Mouse (Mus musculus) layer of hippocampus, postnatal 10 days (tissue): ENCODE data around the gene Asna1. TPM values are rescaled to one million over a fixed set of nuclear protein-coding genes. Genes with fewer than 3 reads are reported as not detected.

Experiments
- DNase-seq, 2 experiments: peaks; one replicate each; pipeline ENCODE4 v3.0.0; 2021; ENCODE audit warnings: low spot score in 2 of 2
- microRNA-seq, 2 experiments: library from miRNA; unstranded; fragments of <30 nt; microRNA quantifications; one replicate each; pipeline ENCODE4 v1.2.0; 2021
- total RNA-seq, 2 experiments: library from RNA; stranded (reverse); gene quantifications; 2 replicates each; pipeline ENCODE4 v1.2.3; 2021

Gene Asna1
- total RNA-seq, 2 experiments from 2014 or later: 110 to 119 TPM

- peak; percentile 93 to 95 for DNase-seq
These were observed 48.9 kb downstream of the Asna1 start for GRCm38 (mm10) chr8:84976031-84976762.

DNA sequence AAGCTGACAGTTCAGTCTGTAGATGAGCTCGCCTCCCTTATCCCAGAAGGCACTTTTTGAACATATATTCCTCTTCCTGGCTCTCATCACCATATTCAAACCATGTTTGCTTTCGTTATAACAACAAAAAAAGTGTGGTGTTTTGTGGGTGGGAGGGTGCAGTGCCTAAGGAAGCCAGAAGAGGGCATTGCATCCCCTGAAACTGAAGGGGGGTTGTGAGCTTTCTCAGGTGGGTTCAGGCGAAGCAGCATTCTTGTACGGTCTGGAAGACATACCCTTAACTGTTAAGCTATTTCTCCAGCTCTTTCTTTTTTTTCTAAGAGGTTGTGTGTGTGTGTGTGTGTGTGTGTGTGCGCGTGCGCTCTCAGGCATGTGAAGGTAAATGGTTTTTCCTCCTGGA lies 49.6 kb downstream of the Asna1 start:
- DNase-seq: peak; percentile 74 to 81

- no peak for DNase-seq
These were observed 50.4 kb downstream of the Asna1 start for GRCm38 (mm10) chr8:84974543-84975142.

GRCm38 (mm10) chr8:84973803-84974542 lies 51.1 kb downstream of the Asna1 start:
- peak in 1 of 2 experiments; percentile 52 for DNase-seq

- no peak for DNase-seq
These were observed 52.0 kb downstream of the Asna1 start for GRCm38 (mm10) chr8:84973079-84973478.

DNA sequence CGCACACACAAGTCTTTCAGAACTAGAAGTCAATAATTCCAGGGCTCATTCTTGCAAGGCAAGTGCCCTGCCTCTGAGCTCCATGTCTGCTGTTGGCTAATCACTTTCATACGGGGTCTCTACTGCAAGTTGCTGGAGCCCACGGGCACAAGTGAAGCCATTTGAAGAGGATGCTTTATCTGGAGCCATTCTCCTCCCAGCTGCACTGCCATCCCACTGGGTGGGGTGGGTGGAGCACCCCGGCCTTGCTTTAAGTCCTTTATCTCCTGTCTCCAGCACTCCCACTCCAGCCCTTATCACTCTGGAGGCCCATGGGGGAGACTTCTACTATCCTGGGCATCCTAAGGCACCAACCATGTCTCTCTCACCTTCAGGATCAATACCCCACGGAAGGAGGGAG lies 54.2 kb downstream of the Asna1 start:
- DNase-seq: no peak

DNA sequence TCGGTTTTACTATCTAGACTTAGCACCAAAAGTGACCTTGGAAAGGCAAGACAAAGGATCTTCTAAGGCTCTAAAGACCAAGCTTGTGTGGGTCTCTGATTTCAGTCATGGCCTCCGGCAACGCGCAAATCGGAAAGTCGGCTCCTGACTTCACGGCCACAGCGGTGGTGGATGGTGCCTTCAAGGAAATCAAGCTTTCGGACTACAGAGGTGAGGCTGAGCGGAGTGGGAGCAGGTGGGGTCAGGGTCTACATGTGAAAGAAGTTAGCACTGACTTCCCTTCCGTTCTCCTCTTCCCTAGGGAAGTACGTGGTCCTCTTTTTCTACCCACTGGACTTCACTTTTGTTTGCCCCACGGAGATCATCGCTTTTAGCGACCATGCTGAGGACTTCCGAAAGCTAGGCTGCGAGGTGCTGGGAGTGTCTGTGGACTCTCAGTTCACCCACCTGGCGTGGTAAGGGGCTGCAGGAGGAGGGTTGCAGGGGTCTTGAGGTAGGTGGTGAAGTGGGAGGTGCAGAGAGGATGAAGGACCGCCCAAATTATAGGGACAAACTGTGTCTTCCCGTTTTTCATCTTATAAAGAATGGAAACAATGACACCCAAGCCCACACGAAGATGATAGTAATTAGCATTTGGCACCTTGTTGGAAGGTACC lies 54.8 kb downstream of the Asna1 start:
- DNase-seq: no peak

DNA sequence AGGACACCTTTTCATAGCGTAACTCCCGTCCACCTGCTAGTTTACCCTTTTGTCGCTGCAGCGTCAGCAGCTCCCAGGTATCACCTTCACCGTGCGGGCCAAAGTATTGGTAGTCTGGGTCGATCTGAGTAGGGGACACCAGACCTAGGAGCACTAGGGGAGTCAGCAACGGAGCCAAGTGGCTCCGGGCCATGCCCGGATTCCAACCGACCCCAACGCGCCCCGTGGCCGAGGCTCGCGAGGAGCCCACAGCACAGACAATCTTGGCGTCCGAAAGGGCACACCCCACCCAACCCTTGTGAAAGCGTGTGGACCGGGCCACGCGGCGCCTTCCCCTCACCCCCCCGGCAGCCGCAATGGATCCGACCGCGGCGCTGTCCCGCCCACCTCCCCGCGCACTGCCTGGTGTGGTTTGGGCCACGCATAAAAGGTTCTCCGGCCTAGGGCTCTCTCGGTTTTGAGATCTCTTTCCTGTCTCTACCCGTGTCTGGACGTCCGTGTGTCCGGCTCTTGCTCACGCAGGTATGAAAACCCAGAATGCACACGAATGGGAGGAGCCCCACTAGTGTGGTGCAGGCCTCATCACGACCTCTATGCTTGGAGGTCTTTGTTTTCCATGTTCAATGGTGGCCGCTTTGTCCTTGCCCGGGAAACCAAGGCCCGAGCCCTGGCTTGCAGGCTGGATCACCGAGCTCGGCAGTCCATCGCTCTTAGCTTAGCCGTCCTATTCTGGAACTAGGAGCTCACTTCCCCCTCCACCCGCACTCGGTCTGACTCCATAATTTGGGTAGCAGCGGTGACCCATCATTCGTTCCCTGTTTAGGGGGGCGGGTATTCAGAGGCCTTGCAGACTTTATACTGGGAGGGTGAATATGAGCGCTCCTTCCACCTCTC lies 55.6 kb downstream of the Asna1 start, which contains the start of the genes Gm49661, Prdx2 and Rnaseh2a:
Gene Gm49661 (minus strand): TSS at position 193 of the 894 bp plus-strand sequence.
Gene Prdx2 (plus strand): TSS at position 347 of the 894 bp plus-strand sequence.
Gene Rnaseh2a (minus strand): TSS at position 527 of the 894 bp plus-strand sequence.
- peak; percentile 69 to 80 for DNase-seq

DNA sequence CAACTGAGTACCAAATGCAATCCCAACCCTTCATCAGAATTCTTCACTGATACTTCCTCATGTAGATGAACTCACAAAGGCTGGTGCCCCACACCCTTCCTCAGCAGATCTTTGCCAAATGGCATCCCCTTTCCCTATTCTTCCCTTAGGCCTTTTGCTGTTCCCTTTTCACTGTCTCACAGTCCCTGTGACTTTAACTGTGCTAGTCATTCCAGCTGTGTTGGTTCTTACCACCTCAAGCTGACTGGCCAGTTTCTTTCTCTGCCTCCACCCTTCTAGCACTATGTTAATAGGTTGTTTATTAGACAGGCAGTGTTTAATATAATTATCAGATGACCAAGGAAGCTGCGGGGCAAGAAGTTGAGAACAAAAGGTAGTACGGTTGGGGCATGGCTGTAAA lies 56.4 kb downstream of the Asna1 start:
- DNase-seq: no peak

Small RNA genes within 50 kb of the gene (microRNA-seq; reads per million reads assigned to microRNA genes)
- gene Mir7070: 7.1 to 11.6 reads per million in 2 experiments

Other genes starting within 250 kb of the Asna1 start
- gene Nfix, start 224.9 kb downstream of the Asna1 start, total RNA-seq: 100 to 1,000 TPM; 607 to 678 TPM
- 1 to 10 TPM; 6.7 to 7.4 TPM for gene Dand5, start 202.5 kb downstream of the Asna1 start, total RNA-seq
- 10 to 100 TPM; 18.6 to 19.8 TPM for gene Gadd45gip1, start 193.8 kb downstream of the Asna1 start, total RNA-seq
- gene Rad23a, start 184.6 kb downstream of the Asna1 start, total RNA-seq: 10 to 100 TPM; 55.5 to 64.9 TPM
- 100 to 1,000 TPM; 444 to 464 TPM for gene Calr, start 178.3 kb downstream of the Asna1 start, total RNA-seq
- 10 to 100 TPM; 63.2 to 65.0 TPM for gene Farsa, start 168.3 kb downstream of the Asna1 start, total RNA-seq
- 10 to 100 TPM; 33.5 to 39.1 TPM for gene Syce2, start 153.2 kb downstream of the Asna1 start, total RNA-seq
- 10 to 100 TPM; 31.5 to 33.0 TPM for gene Gcdh, start 131.4 kb downstream of the Asna1 start, total RNA-seq
- not detected for gene Klf1, start 123.4 kb downstream of the Asna1 start, total RNA-seq
- gene Dnase2a, start 116.7 kb downstream of the Asna1 start, total RNA-seq: 1 to 10 TPM; 4.2 to 5.2 TPM
- 100 to 1,000 TPM; 162 to 169 TPM for gene Mast1, start 87.9 kb downstream of the Asna1 start, total RNA-seq
- gene Rtbdn, start 78.3 kb downstream of the Asna1 start, total RNA-seq: 1 to 10 TPM; 3.1 to 3.6 TPM
- gene Gm49661, start 55.8 kb downstream of the Asna1 start, total RNA-seq: not detected
- gene Prdx2, start 55.7 kb downstream of the Asna1 start, total RNA-seq: 100 to 1,000 TPM; 492 to 505 TPM
- 10 to 100 TPM; 36.8 to 44.3 TPM for gene Rnaseh2a, start 55.5 kb downstream of the Asna1 start, total RNA-seq
- 10 to 100 TPM; 33.7 to 34.2 TPM for gene Junb, start 46.6 kb downstream of the Asna1 start, total RNA-seq
- 10 to 100 TPM; 14.5 to 15.1 TPM for gene Hook2, start 34.7 kb downstream of the Asna1 start, total RNA-seq
- not detected for gene Best2, start 10.8 kb downstream of the Asna1 start, total RNA-seq
- gene Trir, start 1.5 kb upstream of the Asna1 start, total RNA-seq: 100 to 1,000 TPM; 151 to 155 TPM
- 100 to 1,000 TPM; 125 to 160 TPM for gene Tnpo2, start 11.6 kb upstream of the Asna1 start, total RNA-seq
- gene Fbxw9, start 34.8 kb upstream of the Asna1 start, total RNA-seq: 10 to 100 TPM; 55.4 to 64.6 TPM
- not detected for gene Gm5741, start 42.7 kb upstream of the Asna1 start, total RNA-seq
- gene Dhps, start 46.5 kb upstream of the Asna1 start, total RNA-seq: 10 to 100 TPM; 59.9 to 72.1 TPM
- 10 to 100 TPM; 60.8 to 61.8 TPM for gene Wdr83os, start 55.5 kb upstream of the Asna1 start, total RNA-seq
- 10 to 100 TPM; 26.5 to 30.8 TPM for gene Wdr83, start 56.0 kb upstream of the Asna1 start, total RNA-seq
- gene Man2b1, start 58.0 kb upstream of the Asna1 start, total RNA-seq: 10 to 100 TPM; 32.7 to 40.1 TPM
- gene Zfp791, start 97.8 kb upstream of the Asna1 start, total RNA-seq: 1 to 10 TPM; 5.1 to 5.3 TPM
- not detected for gene Cks1brt, start 126.6 kb upstream of the Asna1 start, total RNA-seq
- gene Olfr371, start 200.7 kb upstream of the Asna1 start, total RNA-seq: not detected